Mouse (Mus musculus) cerebellum, postnatal 10 days (tissue): Measurements from ENCODE around the gene Zfp212.
A peak's percentile ranks its signal among the peaks of the same experiment; 100 is the strongest.
"Not testable (repeated sequence)": the region's sequence is repeated elsewhere in the genome, so short reads cannot be mapped to it uniquely, and the experiment has no call there.

Experiments
- DNase-seq, 2 experiments: peaks; one replicate each; pipeline ENCODE4 v3.0.0; 2021; ENCODE audit warnings: mixed read lengths in 2 of 2

The Zfp212 gene

GRCm38 (mm10) chr6:47943021-47943691, 22.9 kb downstream of the Zfp212 start:
- peak; percentile 66 to 75 for DNase-seq

- DNase-seq = no peak
Observed at GRCm38 (mm10) chr6:47943721-47944120, 23.4 kb downstream of the Zfp212 start.

- no peak for DNase-seq
Observed at GRCm38 (mm10) chr6:47947388-47947787, 27.1 kb downstream of the Zfp212 start.

GRCm38 (mm10) chr6:47953191-47953726, 33.0 kb downstream of the Zfp212 start, which contains the start of gene Zfp956:
Gene Zfp956, plus strand, starts transcription at chr6:47953390.
- peak; percentile 97 to 98 for DNase-seq

- DNase-seq = no peak
Observed at GRCm38 (mm10) chr6:47954425-47954824, 34.1 kb downstream of the Zfp212 start.

- DNase-seq = no peak
Observed at GRCm38 (mm10) chr6:47957816-47958215, 37.5 kb downstream of the Zfp212 start.

GRCm38 (mm10) chr6:47960685-47961421, 40.6 kb downstream of the Zfp212 start:
- no peak for DNase-seq

GRCm38 (mm10) chr6:47963051-47963450, 42.8 kb downstream of the Zfp212 start:
- no peak for DNase-seq

GRCm38 (mm10) chr6:47968166-47968565, 47.9 kb downstream of the Zfp212 start:
- not testable (repeated sequence) for DNase-seq

GRCm38 (mm10) chr6:47974599-47974998, 54.3 kb downstream of the Zfp212 start:
- no peak for DNase-seq

- DNase-seq = peak; percentile 83 to 87
Observed at GRCm38 (mm10) chr6:47978897-47979368, 58.7 kb downstream of the Zfp212 start.
